In the genomic region with DNA sequence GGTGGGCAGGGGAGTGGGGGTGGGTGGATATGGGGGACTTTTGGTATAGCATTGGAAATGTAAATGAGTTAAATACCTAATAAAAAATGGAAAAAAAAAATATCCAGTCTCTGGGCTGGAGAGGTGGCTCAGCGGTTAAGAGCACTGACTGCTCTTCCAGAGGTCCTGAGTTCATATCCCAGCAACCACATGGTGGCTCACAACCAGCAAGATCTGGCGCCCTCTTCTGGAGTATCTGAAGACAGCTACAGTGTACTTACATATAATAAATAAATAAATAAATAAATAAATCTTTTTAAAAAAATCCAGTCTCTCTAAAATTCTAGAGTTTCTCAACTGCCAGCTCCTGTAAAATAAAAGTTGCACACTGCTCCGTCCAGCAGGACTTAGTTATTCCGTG, we compare ENCODE assay signal across 25 mouse cellular contexts. TPM values are rescaled to one million over a fixed set of nuclear protein-coding genes. Genes with fewer than 3 reads are reported as not detected.
DNase-seq lines count a peak whose midpoint lies in the region; ATAC-seq and TF ChIP-seq lines count a peak whose summit lies in the region.
"Not testable (repeated sequence)": the region's sequence is repeated elsewhere in the genome, so short reads cannot be mapped to it uniquely, and the experiment has no call there.
"Had no signal": no experiment of that assay in that cellular context is flagged by ENCODE, and none has a peak within 500 bp of the region (broad histone marks: within the 10 kb centered on the region; RNA-seq: fewer than 3 reads in every experiment).

No protein-coding gene starts in this region.

- TF ChIP-seq POLR2A in kidney, adult 2 months (IDR thresholded peaks at IDR 0.05; ENCODE audit: low read depth, low read length); thymus, adult 2 months (IDR thresholded peaks at IDR 0.05; ENCODE audit: control insufficient read depth, extremely low read depth, insufficient read depth, low read length, poor library complexity): not testable (repeated sequence)

- intact Hi-C loops in gastrocnemius, adult 2 months (cut with DNase I), result not testable (repeated sequence)

- peak; percentile 26; the same call in 1 of the 2 replicates for TF ChIP-seq CTCF in gastrocnemius, adult 2 months (IDR thresholded peaks at IDR 0.05)
- TF ChIP-seq CTCF in kidney, adult 2 months (conservative IDR thresholded peaks at IDR 0.05; ENCODE audit: insufficient read depth, insufficient read length, low read depth, low read length); thymus, adult 2 months (IDR thresholded peaks at IDR 0.05; ENCODE audit: borderline replicate concordance, control insufficient read depth, extremely low read depth, insufficient read depth, low read length, poor library complexity): not testable (repeated sequence)
- TF ChIP-seq CTCF in lung, postnatal 0 days (IDR thresholded peaks at IDR 0.05), result peak; percentile 24

- not testable (repeated sequence) for H3K4me3 ChIP-seq in gastrocnemius, adult 2 months; kidney, adult 2 months (ENCODE audit: insufficient read depth, low read depth, low read length); lung, postnatal 0 days (ENCODE audit: low read depth, low read length); thymus, adult 2 months (ENCODE audit: control insufficient read depth, insufficient read depth, low read length)

- not testable (repeated sequence) for H3K36me3 ChIP-seq in kidney, adult 2 months (ENCODE audit: control insufficient read depth, insufficient read depth, low read length); lung, postnatal 0 days (ENCODE audit: insufficient read depth, low read length); thymus, adult 2 months (ENCODE audit: control insufficient read depth, insufficient read depth, low read length)

- TF ChIP-seq EP300 in lung, postnatal 0 days (IDR thresholded peaks at IDR 0.05), result not testable (repeated sequence)

- not testable (repeated sequence) for H3K27me3 ChIP-seq in kidney, adult 2 months (replicated peaks; ENCODE audit: control insufficient read depth, insufficient read depth, low read length); lung, postnatal 0 days (replicated peaks; ENCODE audit: insufficient read depth, low read length); thymus, adult 2 months (ENCODE audit: control insufficient read depth, insufficient read depth, low read length)

- peak; percentile 48 to 50 for DNase-seq in B cell, adult 2 months
- DNase-seq in ES-CJ7 (ENCODE audit: low read depth, low spot score), result peak; percentile 30
- DNase-seq in gastrocnemius, adult 2 months; lung, postnatal 0 days (ENCODE audit: low spot score): not testable (repeated sequence)
- peak; percentile 13 for DNase-seq in kidney, adult 2 months
- DNase-seq in liver, result peak; percentile 29
- DNase-seq in spleen, postnatal 10 days (ENCODE audit: low spot score in 2 of 2), result peak; percentile 2 to 43
- peak; percentile 35 for DNase-seq in thymus, adult 2 months

- H3K9ac ChIP-seq in lung, postnatal 0 days (replicated peaks; ENCODE audit: low read depth), result not testable (repeated sequence)

- H3K4me1 ChIP-seq in kidney, adult 2 months (ENCODE audit: control insufficient read depth, insufficient read depth, low read length); lung, postnatal 0 days (ENCODE audit: insufficient read depth, low read depth, low read length); thymus, adult 2 months (replicated peaks; ENCODE audit: control insufficient read depth, insufficient read depth, low read length): not testable (repeated sequence)

- not testable (repeated sequence) for H3K27ac ChIP-seq in gastrocnemius, adult 2 months; kidney, adult 2 months (ENCODE audit: insufficient read depth, low read depth, low read length); lung, postnatal 0 days (ENCODE audit: low read length); thymus, adult 2 months (ENCODE audit: control insufficient read depth, insufficient read depth, low read length)

- not testable (repeated sequence) for H3K4me2 ChIP-seq in lung, postnatal 0 days (replicated peaks; ENCODE audit: low read depth, low read length)

- WGBS in kidney, adult 2 months, result 85% methylated on average over 4 of the region's 4 CpGs
- WGBS in lung, postnatal 0 days, result 81% methylated on average over 4 of the region's 4 CpGs
- WGBS in thymus, adult 2 months, result 92% methylated on average over 4 of the region's 4 CpGs

- ATAC-seq in lung, postnatal 0 days, result not testable (repeated sequence)

- H3K9me3 ChIP-seq in lung, postnatal 0 days (ENCODE audit: low read length), result not testable (repeated sequence)

RNA-seq across cellular contexts. Expression of a gene that starts 5.6 kb away (rescaled TPM):
- 1 to 10 TPM; 2.5 to 4.2 TPM for total RNA-seq in gastrocnemius, adult 2 months (2021)
- 10.4 and 11.1 TPM in 2 replicates for polyA plus RNA-seq in kidney, adult 2 months (2012; rRNA removed)
- polyA plus RNA-seq in lung, postnatal 0 days (2015; fragmentation: Nextera tagmentation; extraction: Ambion mirVana), result 21.4 and 22.0 TPM in 2 replicates
- 108 and 109 TPM in 2 replicates for polyA plus RNA-seq in thymus, adult 2 months (2012; rRNA removed)

RNA-seq across cellular contexts. Expression of a gene that starts 29.3 kb away (rescaled TPM):
- not detected for total RNA-seq in gastrocnemius, adult 2 months (2021)
- 0.09 and 0.22 TPM in 2 replicates for polyA plus RNA-seq in kidney, adult 2 months (2012; rRNA removed)
- polyA plus RNA-seq in lung, postnatal 0 days (2015; fragmentation: Nextera tagmentation; extraction: Ambion mirVana), result not detected in 2 replicates
- polyA plus RNA-seq in thymus, adult 2 months (2012; rRNA removed), result 0.15 and 0.22 TPM in 2 replicates
- total RNA-seq: adrenal gland, adult 8-10 months; adrenal gland, postnatal 36 days; forebrain, postnatal 0 days; gastrocnemius, adult 18-20 months; gastrocnemius, postnatal 25 days; granulocyte monocyte progenitor cell, adult 5-6 weeks; heart, postnatal 36 days had no signal
- polyA plus RNA-seq: cerebellum, adult 2 months; embryonic facial prominence, embryonic 10.5 days; embryonic facial prominence, embryonic 14.5 days; forebrain, embryonic 13.5 days; forebrain, postnatal 0 days; heart, embryonic 13.5 days; heart, postnatal 0 days; hindbrain, embryonic 11.5 days; hindbrain, embryonic 15.5 days; inflammation-experienced regulatory T-cells, adult 6 months; Patski had no signal
